Mouse (Mus musculus) erythroblast, embryonic 14.5 days (primary cell): ENCODE data around the gene Dlgap1.

Source experiments
- GATA1 ChIP-seq: IDR thresholded peaks from 2 replicates; pipeline ENCODE4 v1.6.1; 2012; ENCODE audit warnings: low read length, inconsistent platforms, mixed read lengths
- TAL1 ChIP-seq: IDR thresholded peaks from 3 replicates; pipeline ENCODE4 v1.6.1; 2012; ENCODE audit warnings: low read length, inconsistent platforms, mixed read lengths

GRCm38 (mm10) chr17:70222891-70223290 lies 254.0 kb downstream of the Dlgap1 start:
- no peak for TF ChIP-seq GATA1
- TF ChIP-seq TAL1 = no peak
